Mouse (Mus musculus) heart, postnatal 14 days (tissue): Measurements from ENCODE around the gene Cux1. TPM values are rescaled to one million over a fixed set of nuclear protein-coding genes. Genes with fewer than 3 reads are reported as not detected.
A peak's percentile ranks its signal among the peaks of the same experiment; 100 is the strongest.
"Not testable (repeated sequence)": the region's sequence is repeated elsewhere in the genome, so short reads cannot be mapped to it uniquely, and the experiment has no call there.

ENCODE experiments used
- DNase-seq, 2 experiments: peaks; one replicate each; pipeline ENCODE4 v3.0.0; 2021 to 2022
- intact Hi-C: fragments of 180-260 bp; cut with DNase I; formaldehyde crosslinking; loops from one replicate; pipeline ENCODE4 v1.15.1; 2025
- total RNA-seq, 2 experiments: library from RNA; stranded (reverse); gene quantifications; 2 replicates each; pipeline ENCODE4 v1.2.3; 2021

The Cux1 gene
- total RNA-seq, 2 experiments from 2014 or later = 106 to 108 TPM

GRCm38 (mm10) chr5:136480541-136480940, 86.7 kb downstream of the Cux1 start:
- intact Hi-C loops = no loop called here
- DNase-seq = no peak

DNA sequence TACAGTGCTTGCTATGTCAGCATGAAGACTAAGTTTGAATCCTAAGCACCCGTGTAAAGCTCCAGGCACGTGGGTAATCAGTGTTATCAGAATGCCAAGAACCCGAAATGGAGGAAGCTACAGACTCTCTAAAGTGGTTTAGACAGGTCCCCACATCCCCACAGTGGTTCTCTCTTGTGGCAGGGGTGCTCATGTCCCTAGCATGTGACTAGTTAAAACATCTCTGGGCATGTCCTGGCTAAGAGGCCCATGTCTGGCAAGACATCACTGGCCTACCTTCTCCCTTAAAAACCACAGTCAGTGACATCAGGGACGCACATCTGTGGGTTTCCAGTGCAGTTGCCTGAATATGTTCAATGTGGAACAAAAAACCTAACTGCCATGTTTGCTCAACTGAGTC, 87.5 kb downstream of the Cux1 start:
- intact Hi-C loops = no loop called here
- DNase-seq = no peak

GRCm38 (mm10) chr5:136479024-136479763, 88.1 kb downstream of the Cux1 start:
- intact Hi-C loops = no loop called here
- no peak for DNase-seq

DNA sequence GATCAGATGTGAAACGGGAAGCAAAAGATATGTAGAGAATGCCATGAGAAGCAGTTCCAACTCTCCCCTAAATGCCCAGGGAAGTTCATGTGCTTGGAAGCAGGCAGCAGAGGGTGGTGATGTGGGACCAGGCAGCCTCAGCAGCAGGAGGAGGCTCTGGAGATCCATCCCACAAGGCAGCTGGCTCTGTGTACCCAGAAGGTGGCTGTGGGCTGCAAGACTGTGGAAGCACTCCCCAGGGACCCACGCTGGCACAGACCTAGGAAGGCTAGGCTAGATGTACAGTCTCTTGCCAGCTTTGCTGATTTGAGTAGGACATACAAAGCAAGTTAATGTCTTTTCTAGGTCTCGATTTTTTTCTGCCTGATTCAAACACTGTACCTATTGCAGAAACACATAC, 91.0 kb downstream of the Cux1 start:
- no peak for DNase-seq

GRCm38 (mm10) chr5:136475161-136475560, 92.1 kb downstream of the Cux1 start:
- intact Hi-C loops = no loop called here

More for the DNA sequence above, 91.0 kb downstream of the Cux1 start:
- intact Hi-C loops = no loop called here

DNA sequence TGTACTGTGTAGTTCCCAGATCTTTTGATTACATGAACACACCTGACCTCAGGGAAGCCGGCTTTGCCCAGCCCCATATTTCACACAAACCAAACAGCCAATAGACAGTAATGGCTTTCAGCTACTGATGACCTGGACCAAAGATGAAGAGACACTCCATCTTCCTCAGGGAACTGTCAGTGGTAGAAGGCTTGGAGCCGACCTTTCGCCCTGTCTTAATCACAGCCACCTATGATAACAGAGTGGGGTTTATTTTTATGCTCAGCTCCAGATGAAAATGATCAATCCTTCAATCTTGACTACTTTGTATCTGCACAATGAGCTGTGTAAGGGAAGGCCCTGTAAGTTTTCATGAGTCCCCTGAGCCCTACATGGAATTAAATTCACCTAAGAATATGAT, 93.2 kb downstream of the Cux1 start:
- intact Hi-C loops = loop anchor here (5.0 kb wide), 1 partner anchor 93 kb away; the partner anchor contains the start of gene Cux1

More at GRCm38 (mm10) chr5:136475161-136475560, 92.1 kb downstream of the Cux1 start:
- DNase-seq = no peak

GRCm38 (mm10) chr5:136473337-136473736, 94.0 kb downstream of the Cux1 start:
- DNase-seq = peak in 1 of 2 experiments; percentile 20

More for the DNA sequence above, 93.2 kb downstream of the Cux1 start:
- DNase-seq = no peak

DNA sequence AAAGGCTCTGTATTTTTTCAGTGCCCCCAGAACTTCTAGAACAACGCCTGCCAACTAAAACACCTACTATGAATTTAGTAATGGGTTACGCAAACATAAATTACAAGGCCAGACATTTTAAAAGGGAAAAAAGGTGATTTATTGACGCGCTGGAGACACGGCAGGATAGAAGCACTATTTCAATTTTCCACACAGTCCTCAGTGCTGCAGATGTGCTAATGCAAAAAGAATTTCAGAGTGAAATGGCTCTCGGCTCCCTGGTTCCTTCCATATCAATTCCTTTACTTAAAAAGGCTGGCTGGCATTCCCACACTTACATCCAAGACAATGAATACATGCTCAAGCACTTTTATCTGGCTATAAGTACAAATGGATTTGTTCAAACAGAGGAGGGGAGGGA, 94.4 kb downstream of the Cux1 start:
- intact Hi-C loops = loop anchor here (5.0 kb wide), 1 partner anchor 94 kb away; the partner anchor contains the start of gene Cux1
- DNase-seq = no peak

More at GRCm38 (mm10) chr5:136473337-136473736, 94.0 kb downstream of the Cux1 start:
- intact Hi-C loops = loop anchor here (5.0 kb wide), 1 partner anchor 94 kb away; the partner anchor contains the start of gene Cux1

DNA sequence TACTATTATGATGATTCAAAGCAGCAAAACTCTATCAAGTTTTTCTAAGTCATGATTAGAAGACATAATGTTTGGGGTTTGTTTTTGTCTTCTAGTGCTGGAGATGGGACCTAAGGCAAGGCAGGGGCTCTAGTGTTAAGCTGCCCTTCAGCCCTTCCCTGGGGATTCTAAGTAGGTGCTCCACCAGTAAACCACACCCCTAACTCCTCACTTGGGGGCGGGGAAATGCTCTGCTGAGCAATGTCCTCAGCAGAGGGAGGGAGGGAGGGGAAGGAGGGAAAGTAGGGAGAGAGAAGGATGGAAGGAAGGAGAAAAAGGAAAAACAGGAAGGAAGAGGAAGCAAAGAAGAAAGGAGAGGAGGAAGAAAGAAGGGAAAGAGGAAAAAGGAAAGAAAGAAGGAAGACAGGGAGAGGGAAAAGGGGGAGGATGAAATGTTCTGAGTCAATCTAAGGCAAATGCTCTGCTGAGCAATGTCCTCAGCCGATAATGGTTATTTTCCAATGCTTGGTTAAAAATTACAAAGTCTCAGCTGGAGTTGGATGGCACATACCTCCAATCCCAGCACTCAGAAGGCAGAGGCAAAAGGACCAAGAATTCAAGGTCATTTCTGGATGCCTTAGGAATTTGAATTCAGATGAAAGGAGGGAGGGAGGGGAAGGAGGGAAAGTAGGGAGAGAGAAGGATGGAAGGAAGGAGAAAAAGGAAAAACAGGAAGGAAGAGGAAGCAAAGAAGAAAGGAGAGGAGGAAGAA, 96.1 kb downstream of the Cux1 start:
- DNase-seq = not testable (repeated sequence)
- intact Hi-C loops = loop anchor here (5.0 kb wide), 1 partner anchor 96 kb away; the partner anchor contains the start of gene Cux1

DNA sequence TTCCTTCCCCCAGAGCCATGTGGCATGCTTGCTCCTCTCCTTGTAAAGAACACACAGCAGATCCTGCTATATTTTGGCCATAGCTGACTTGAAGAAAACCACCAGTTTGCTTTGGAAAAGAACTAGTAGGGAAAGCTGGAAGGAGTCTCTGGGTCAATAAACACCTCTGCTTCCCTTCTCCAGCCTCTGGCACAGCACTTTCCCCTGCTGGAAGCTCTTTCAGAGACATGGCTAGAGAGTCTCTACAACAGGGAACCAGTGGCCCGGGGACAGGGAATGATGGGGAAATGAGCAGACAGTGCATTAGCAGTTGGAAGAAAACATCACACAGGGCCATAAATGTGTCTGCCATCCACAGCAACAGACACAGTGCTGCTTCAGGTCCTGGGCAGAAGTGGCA, 98.0 kb downstream of the Cux1 start:
- intact Hi-C loops = no loop called here
- DNase-seq = peak in 1 of 2 experiments; percentile 26

DNA sequence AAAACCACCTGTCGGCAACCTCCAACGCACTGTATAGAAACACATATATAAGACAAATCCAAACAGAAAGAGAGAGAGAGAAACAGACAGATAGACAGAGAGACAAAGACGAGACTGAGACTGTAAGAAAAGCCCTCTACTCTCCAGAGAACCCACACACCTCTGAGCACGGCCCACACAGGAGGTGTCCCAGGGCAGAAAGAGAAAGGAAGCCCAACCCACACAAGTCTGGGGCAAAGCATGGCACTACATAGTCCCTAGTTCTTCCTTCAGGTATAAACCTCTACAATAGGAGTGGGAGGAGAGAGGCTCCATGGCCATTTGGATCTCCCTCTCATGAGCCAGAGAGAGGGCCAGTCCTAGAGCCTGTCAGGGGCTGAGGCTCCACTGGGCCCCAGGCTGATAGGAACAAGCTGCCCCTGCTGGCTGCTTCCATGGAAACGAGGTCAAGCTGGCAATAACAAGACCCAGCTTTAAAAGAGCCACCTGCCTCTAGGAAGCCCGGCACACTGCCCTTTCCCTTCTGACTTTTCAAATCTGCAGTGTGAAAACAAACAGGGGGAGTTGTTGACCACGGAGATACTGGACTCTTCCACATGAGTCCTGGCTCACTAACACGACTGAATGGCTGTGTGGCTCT, 99.8 kb downstream of the Cux1 start:
- intact Hi-C loops = no loop called here

GRCm38 (mm10) chr5:136465770-136466406, 101.4 kb downstream of the Cux1 start:
- no peak for DNase-seq
- intact Hi-C loops = no loop called here

More for the DNA sequence above, 99.8 kb downstream of the Cux1 start:
- DNase-seq = peak; percentile 76

DNA sequence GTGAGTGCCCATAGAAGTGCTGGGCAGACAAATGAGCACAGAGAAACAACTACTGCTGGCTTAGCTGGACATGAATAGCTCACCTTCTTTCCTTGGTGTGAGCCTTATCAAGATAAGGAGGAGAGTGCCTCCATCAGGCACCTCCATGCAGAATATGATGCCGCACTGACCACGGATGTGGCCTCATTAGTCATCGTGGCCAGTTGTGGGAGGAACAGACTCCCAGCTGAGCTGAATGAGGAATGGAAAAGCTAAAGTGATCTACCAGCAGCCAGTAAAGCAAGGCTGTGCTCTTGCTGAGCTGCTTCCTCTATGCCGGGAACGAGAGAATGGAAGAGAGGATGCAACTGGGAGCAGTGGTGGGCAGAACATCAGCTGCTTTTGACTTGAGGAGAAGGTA, 101.9 kb downstream of the Cux1 start:
- intact Hi-C loops = no loop called here
- no peak for DNase-seq

GRCm38 (mm10) chr5:136464849-136465248, 102.4 kb downstream of the Cux1 start:
- DNase-seq = no peak
- intact Hi-C loops = loop anchor here (5.0 kb wide), 1 partner anchor 53 kb away; no protein-coding TSS in a partner anchor

GRCm38 (mm10) chr5:136464128-136464527, 103.2 kb downstream of the Cux1 start:
- DNase-seq = no peak
- intact Hi-C loops = loop anchor here (5.0 kb wide), 1 partner anchor 52 kb away; no protein-coding TSS in a partner anchor

DNA sequence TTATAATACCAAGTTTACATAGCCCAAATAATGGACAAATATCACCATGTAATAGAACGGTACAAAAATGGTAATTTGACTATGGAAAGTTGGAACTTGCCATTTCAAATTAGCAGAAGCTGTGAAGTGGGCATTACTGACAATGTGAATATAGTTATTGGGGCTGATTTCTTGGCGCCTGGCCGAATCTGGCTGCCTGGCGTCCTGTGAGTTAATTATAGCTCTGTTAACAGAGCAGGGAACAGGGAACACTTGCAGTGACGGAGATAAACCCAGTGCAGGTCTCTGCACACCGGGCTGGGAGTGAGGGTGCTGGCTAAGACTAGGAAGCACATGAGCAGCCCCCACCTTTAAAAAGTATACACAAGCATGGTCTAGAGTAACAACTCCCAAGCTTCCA, 104.7 kb downstream of the Cux1 start:
- intact Hi-C loops = loop anchor here (5.0 kb wide), 1 partner anchor 50 kb away; no protein-coding TSS in a partner anchor
- DNase-seq = peak; percentile 70 to 75

GRCm38 (mm10) chr5:136459901-136460300, 107.4 kb downstream of the Cux1 start:
- no peak for DNase-seq
- intact Hi-C loops = loop anchor here (5.0 kb wide), 1 partner anchor 48 kb away; no protein-coding TSS in a partner anchor

DNA sequence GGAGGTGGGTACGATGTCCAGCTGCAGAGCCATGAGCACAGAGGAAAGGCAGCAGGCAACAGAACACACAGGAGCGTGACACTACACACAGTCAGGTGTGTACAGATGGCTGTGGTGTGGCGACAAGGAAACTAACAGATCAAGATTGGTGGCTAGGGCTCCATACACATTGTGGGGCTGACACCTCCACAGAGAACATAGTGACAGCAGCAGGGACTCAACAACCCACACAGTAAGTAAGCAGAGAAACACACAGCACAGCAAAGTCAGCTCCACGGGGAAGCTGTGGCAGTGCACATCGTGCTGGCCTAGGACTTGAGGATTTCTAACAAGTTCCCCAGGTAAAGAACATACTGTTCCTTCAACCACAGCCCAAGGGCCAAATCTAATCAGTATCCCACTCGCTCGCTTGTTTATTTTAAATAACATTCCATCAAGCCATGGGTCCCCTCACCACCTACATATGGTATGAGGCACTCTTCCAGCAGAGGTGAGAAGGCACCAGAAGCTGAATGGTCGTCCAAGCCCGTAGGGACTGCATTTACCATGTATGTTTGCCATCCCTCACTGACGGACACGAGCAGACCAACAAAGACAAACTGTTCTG, 108.3 kb downstream of the Cux1 start:
- intact Hi-C loops = no loop called here
- no peak for DNase-seq

DNA sequence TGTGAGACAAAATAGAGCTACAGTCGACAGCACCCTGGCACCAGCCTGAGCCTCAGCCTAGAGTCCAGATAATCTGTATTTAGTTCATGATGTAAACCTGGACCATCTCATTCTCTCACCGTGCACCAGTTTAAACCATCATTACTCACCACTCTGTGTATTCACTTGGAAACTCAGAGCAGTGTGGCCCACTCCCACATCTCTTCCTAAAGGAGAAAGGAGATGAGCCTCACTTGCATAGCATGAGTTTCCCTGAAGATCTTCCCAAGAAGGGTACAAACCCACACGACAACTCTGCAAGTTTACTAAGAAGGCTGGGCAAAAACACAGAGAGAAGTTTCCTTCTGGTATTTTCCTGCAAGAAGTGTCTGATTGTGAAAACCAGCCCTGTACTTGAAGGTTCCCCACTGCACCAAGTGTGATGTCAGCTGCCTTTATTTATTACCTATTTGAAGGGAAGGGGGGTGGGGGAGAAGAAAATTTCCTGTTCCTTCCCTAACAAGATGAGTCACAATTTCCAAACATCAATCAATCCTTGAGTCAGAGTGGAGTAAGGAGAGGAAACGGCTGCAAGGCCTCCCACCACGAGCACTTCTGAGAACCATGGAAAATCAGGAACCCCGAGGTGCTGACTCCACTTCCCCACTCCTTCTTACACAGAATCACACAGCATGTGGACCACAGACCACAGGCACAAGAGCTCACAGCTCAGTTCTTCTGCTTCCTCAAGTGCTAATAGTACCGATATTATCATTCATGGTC, 109.0 kb downstream of the Cux1 start:
- intact Hi-C loops = no loop called here
- no peak for DNase-seq
